Mouse (Mus musculus) adrenal gland, adult 18-20 months (tissue): ENCODE measurements around the gene Arpp21. TPM values are rescaled to one million over a fixed set of nuclear protein-coding genes. Genes with fewer than 3 reads are reported as not detected.

Experiments used
- DNase-seq, 2 experiments: peaks; one replicate each; pipeline ENCODE4 v3.0.0; 2021 to 2022; ENCODE audit warnings: low spot score in 2 of 2
- total RNA-seq, 2 experiments: library from RNA; stranded (reverse); gene quantifications; 1 replicate in 1 of 2; 2 replicates in 1 of 2; pipeline ENCODE4 v1.2.3; 2021

The Arpp21 gene
- total RNA-seq, 2 experiments from 2014 or later: not detected

GRCm38 (mm10) chr9:112231383-112231782, 4.4 kb downstream of the Arpp21 start:
- no peak for DNase-seq

- DNase-seq: no peak
Measured at GRCm38 (mm10) chr9:112230716-112231361, 4.9 kb downstream of the Arpp21 start.

- DNase-seq: no peak
Measured at GRCm38 (mm10) chr9:112228470-112228869, 7.3 kb downstream of the Arpp21 start.

GRCm38 (mm10) chr9:112227174-112227573, 8.6 kb downstream of the Arpp21 start:
- no peak for DNase-seq

- no peak for DNase-seq
Measured at GRCm38 (mm10) chr9:112226511-112226910, 9.2 kb downstream of the Arpp21 start.

- DNase-seq: no peak
Measured at GRCm38 (mm10) chr9:112225046-112225445, 10.7 kb downstream of the Arpp21 start.

GRCm38 (mm10) chr9:112219372-112219771, 16.4 kb downstream of the Arpp21 start:
- no peak for DNase-seq

- DNase-seq: no peak
Measured at GRCm38 (mm10) chr9:112218237-112218636, 17.5 kb downstream of the Arpp21 start.

- DNase-seq: no peak
Measured at GRCm38 (mm10) chr9:112217161-112217560, 18.6 kb downstream of the Arpp21 start.

GRCm38 (mm10) chr9:112215030-112215806, 20.5 kb downstream of the Arpp21 start:
- no peak for DNase-seq

- no peak for DNase-seq
Measured at GRCm38 (mm10) chr9:112213411-112214255, 22.1 kb downstream of the Arpp21 start.

GRCm38 (mm10) chr9:112209803-112210202, 25.9 kb downstream of the Arpp21 start:
- no peak for DNase-seq

GRCm38 (mm10) chr9:112207767-112208166, 28.0 kb downstream of the Arpp21 start:
- DNase-seq: no peak

- DNase-seq: no peak
Measured at GRCm38 (mm10) chr9:112198296-112198695, 37.4 kb downstream of the Arpp21 start.

- no peak for DNase-seq
Measured at GRCm38 (mm10) chr9:112194049-112194448, 41.7 kb downstream of the Arpp21 start.

- no peak for DNase-seq
Measured at GRCm38 (mm10) chr9:112189394-112189793, 46.3 kb downstream of the Arpp21 start.

GRCm38 (mm10) chr9:112188358-112188893, 47.3 kb downstream of the Arpp21 start:
- DNase-seq: no peak

- no peak for DNase-seq
Measured at GRCm38 (mm10) chr9:112187667-112188066, 48.1 kb downstream of the Arpp21 start.

- no peak for DNase-seq
Measured at GRCm38 (mm10) chr9:112186336-112187305, 49.1 kb downstream of the Arpp21 start.

GRCm38 (mm10) chr9:112185746-112186145, 50.0 kb downstream of the Arpp21 start:
- no peak for DNase-seq
